Mouse (Mus musculus) common myeloid progenitor, adult 5-6 weeks (primary cell): ENCODE data around the gene Tspan2. TPM values are rescaled to one million over a fixed set of nuclear protein-coding genes. Genes with fewer than 3 reads are reported as not detected.

Experiments
- ATAC-seq: replicated peaks from 2 replicates; pipeline ENCODE4 v1.8.0; 2016; ENCODE audit warnings: low read depth, mild to moderate bottlenecking, moderate TSS enrichment, inconsistent platforms; ENCODE audit not compliant: poor library complexity, severe bottlenecking
- total RNA-seq: library from RNA; stranded (forward); fragments of 200-1000, 187-1606 nt; gene quantifications from 2 replicates; pipeline ENCODE4 v1.2.3, GENCODE M21; 2017

Tspan2 gene
- total RNA-seq, 1 experiment from 2014 or later, result 21.8 TPM

GRCm38 (mm10) chr3:102733050-102733449 lies 1.3 kb upstream of the Tspan2 start:
- ATAC-seq, result peak; percentile 37

- no peak for ATAC-seq
Observed at GRCm38 (mm10) chr3:102733936-102734312, 405 bp upstream of the Tspan2 start.

GRCm38 (mm10) chr3:102735031-102735558 lies 766 bp downstream of the Tspan2 start:
- peak; percentile 13; the same call in 1 of the 2 replicates for ATAC-seq

- ATAC-seq, result no peak
Observed at GRCm38 (mm10) chr3:102735638-102736037, 1.3 kb downstream of the Tspan2 start.

GRCm38 (mm10) chr3:102736436-102736835 lies 2.1 kb downstream of the Tspan2 start:
- ATAC-seq, result no peak

GRCm38 (mm10) chr3:102737106-102737505 lies 2.8 kb downstream of the Tspan2 start:
- ATAC-seq, result no peak

GRCm38 (mm10) chr3:102738161-102738901 lies 4.0 kb downstream of the Tspan2 start:
- peak; percentile 73 for ATAC-seq

GRCm38 (mm10) chr3:102738926-102739325 lies 4.6 kb downstream of the Tspan2 start:
- no peak for ATAC-seq

GRCm38 (mm10) chr3:102742725-102743124 lies 8.4 kb downstream of the Tspan2 start:
- no peak for ATAC-seq

GRCm38 (mm10) chr3:102743202-102743601 lies 8.9 kb downstream of the Tspan2 start:
- no peak for ATAC-seq

- no peak for ATAC-seq
Observed at GRCm38 (mm10) chr3:102743781-102744471, 9.6 kb downstream of the Tspan2 start.

GRCm38 (mm10) chr3:102744657-102745056 lies 10.3 kb downstream of the Tspan2 start:
- ATAC-seq, result peak; percentile 79

GRCm38 (mm10) chr3:102746174-102746573 lies 11.8 kb downstream of the Tspan2 start:
- ATAC-seq, result no peak

GRCm38 (mm10) chr3:102748038-102748437 lies 13.7 kb downstream of the Tspan2 start:
- ATAC-seq, result no peak

- peak; percentile 51 for ATAC-seq
Observed at GRCm38 (mm10) chr3:102748686-102749085, 14.4 kb downstream of the Tspan2 start.

- no peak for ATAC-seq
Observed at GRCm38 (mm10) chr3:102751136-102751535, 16.8 kb downstream of the Tspan2 start.

- ATAC-seq, result no peak
Observed at GRCm38 (mm10) chr3:102751536-102751935, 17.2 kb downstream of the Tspan2 start.

- ATAC-seq, result no peak
Observed at GRCm38 (mm10) chr3:102752053-102752452, 17.7 kb downstream of the Tspan2 start.

- no peak for ATAC-seq
Observed at GRCm38 (mm10) chr3:102752457-102752856, 18.1 kb downstream of the Tspan2 start.

- peak; percentile 78 for ATAC-seq
Observed at GRCm38 (mm10) chr3:102755801-102756200, 21.5 kb downstream of the Tspan2 start.

GRCm38 (mm10) chr3:102757019-102757418 lies 22.7 kb downstream of the Tspan2 start:
- no peak for ATAC-seq
